Mouse (Mus musculus) neural tube, embryonic 12.5 days (tissue): ENCODE measurements around the gene Pabpc4. TPM values are rescaled to one million over a fixed set of nuclear protein-coding genes. Genes with fewer than 3 reads are reported as not detected.
"Not testable (repeated sequence)": the region's sequence is repeated elsewhere in the genome, so short reads cannot be mapped to it uniquely, and the experiment has no call there.

Experiments
- ATAC-seq: fragments of 200-750 bp; cut with Nextera tagmentation; 2 replicates; pipeline ENCODE4 v1.8.0; 2017; ENCODE audit warnings: low read depth, mild to moderate bottlenecking, moderate TSS enrichment, moderate library complexity; ENCODE audit not compliant: low FRiP score
- H3K27ac ChIP-seq: fragments of 300-500 bp; sonication (generic); 2 replicates; pipeline ENCODE4 v1.5.1; 2016
- H3K27me3 ChIP-seq: fragments of 300-500 bp; sonication (generic); replicated peaks from 2 replicates; pipeline ENCODE4 v1.6.1; 2016; ENCODE audit warnings: mild to moderate bottlenecking
- H3K36me3 ChIP-seq: fragments of 300-500 bp; sonication (generic); 2 replicates; pipeline ENCODE4 v1.6.1; 2016; ENCODE audit warnings: mild to moderate bottlenecking
- H3K4me1 ChIP-seq: fragments of 300-500 bp; sonication (generic); 2 replicates; pipeline ENCODE4 v1.6.1; 2016
- H3K4me2 ChIP-seq: fragments of 300-500 bp; sonication (generic); replicated peaks from 2 replicates; pipeline ENCODE4 v1.6.1; 2016; ENCODE audit warnings: mild to moderate bottlenecking
- H3K4me3 ChIP-seq: fragments of 300-500 bp; sonication (generic); 2 replicates; pipeline ENCODE4 v1.5.1; 2016
- H3K9ac ChIP-seq: fragments of 300-500 bp; sonication (generic); 2 replicates; pipeline ENCODE4 v1.6.1; 2016; ENCODE audit warnings: mild to moderate bottlenecking
- H3K9me3 ChIP-seq: fragments of 300-500 bp; sonication (generic); 2 replicates; pipeline ENCODE4 v1.6.1; 2016; ENCODE audit warnings: mild to moderate bottlenecking
- WGBS: fragments of 180-500 bp; shearing (Covaris S2); methylation state at CpG from one replicate; pipeline ENCODE4 v1.1.7; 2016; 5-methylcytosine and 5-hydroxymethylcytosine counted together
- polyA plus RNA-seq: library from polyadenylated mRNA; unstranded; fragments of >200 nt; fragmentation: Nextera tagmentation; extraction: Ambion mirVana; gene quantifications from 2 replicates; pipeline ENCODE4 v1.2.1, GENCODE M21; 2016

The Pabpc4 gene
- polyA plus RNA-seq, 1 experiment from 2014 or later, result 27.5 TPM

DNA sequence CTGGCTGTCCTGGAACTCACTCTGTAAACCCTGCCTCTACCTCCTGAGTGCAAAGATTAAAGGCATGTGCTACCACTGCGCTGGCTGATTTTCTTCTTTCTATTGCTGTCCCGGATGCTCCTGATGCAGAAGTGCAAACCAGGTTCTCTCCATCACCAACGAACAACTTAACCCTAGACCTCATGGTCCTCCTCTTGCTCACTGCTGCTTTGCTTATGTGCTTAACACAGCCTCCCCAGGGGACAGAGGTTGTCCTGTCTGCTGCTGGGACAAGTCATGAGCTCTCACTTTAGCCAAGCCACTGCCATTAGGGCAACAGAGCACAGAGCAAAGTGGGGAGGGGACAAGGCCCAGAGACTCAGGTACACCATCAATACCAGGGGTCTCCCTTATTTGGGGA, 52.3 kb downstream of the Pabpc4 start:
- Histone ChIP-seq H3K4me3 (no peak overlapping the region), H3K4me2 (no peak overlapping the region), H3K9ac (no peak overlapping the region), H3K4me1 (no peaks in the 10 kb centered on the region), H3K9me3 (no peaks in the 10 kb centered on the region), H3K27ac (no peak overlapping the region), H3K36me3 (no peaks in the 10 kb centered on the region), H3K27me3 (no peaks in the 10 kb centered on the region)
- no peak for ATAC-seq
- WGBS, result 91% methylated on average over 3 of the region's 3 CpGs

DNA sequence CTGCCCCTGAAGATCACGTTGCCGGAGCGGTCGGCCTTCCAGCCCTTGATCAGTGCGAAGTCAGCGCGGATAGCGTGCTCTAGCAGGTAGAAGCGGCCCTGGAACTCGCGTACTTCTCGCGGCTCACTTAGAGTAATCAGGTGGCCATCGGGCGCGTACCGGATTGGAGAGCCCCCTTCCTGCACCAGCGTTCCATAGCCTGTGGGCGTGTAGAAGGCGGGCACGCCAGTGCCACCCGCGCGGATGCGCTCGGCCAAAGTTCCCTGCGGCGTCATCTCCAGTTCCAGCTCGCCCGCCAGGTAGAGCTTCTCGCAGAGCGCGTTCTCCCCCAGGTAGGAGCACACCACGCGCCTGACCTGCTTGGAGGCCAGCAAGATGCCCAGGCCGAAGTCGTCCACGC, 60.8 kb downstream of the Pabpc4 start:
- not testable (repeated sequence) for ATAC-seq, H3K36me3 ChIP-seq, H3K9me3 ChIP-seq, H3K27ac ChIP-seq, H3K4me1 ChIP-seq, H3K4me3 ChIP-seq, H3K9ac ChIP-seq
- WGBS, result 21% methylated on average over 32 of the region's 38 CpGs
- H3K27me3 ChIP-seq, result peaks cover 20% of the 10 kb centered on the region
- H3K4me2 ChIP-seq, result peak overlapping the region; percentile 54

DNA sequence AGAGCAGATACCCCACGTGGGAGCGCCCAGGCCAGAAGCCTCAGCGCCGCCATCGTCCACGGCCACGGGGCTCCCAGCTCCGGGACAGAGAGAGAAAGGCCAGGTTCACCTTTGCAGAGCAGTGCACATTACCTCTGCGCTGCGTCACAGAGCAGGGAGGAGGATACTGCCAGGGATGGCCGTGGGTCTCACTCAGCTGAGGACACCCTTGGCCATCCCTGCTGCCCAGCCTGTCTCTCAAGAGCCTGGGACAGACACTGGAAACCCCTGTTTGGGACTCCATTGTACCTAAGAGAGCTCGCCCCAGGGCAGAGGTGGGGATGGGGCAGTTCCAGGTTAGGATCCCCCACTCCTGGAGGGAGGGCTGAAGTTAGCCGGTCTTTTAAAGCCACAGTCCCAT, 61.4 kb downstream of the Pabpc4 start, which contains the start of gene Oxct2a:
Oxct2a (minus strand) TSS at position 101 of the 400 bp plus-strand sequence.
- peak within 1 kb of the TSS; percentile 54 for H3K4me2 ChIP-seq
- H3K9ac ChIP-seq, result no peak within 1 kb of the TSS
- no peak for ATAC-seq
- H3K36me3 ChIP-seq, result no peaks in the 10 kb centered on the region
- H3K27me3 ChIP-seq, result peaks cover 20% of the 10 kb centered on the region
- WGBS, result 15% methylated on average over 13 of the region's 13 CpGs
- no peak within 1 kb of the TSS for H3K27ac ChIP-seq
- peak within 1 kb of the TSS; percentile 7; the same call in 1 of the 2 replicates for H3K4me3 ChIP-seq
- no peaks in the 10 kb centered on the region for H3K4me1 ChIP-seq
- H3K9me3 ChIP-seq, result no peaks in the 10 kb centered on the region

DNA sequence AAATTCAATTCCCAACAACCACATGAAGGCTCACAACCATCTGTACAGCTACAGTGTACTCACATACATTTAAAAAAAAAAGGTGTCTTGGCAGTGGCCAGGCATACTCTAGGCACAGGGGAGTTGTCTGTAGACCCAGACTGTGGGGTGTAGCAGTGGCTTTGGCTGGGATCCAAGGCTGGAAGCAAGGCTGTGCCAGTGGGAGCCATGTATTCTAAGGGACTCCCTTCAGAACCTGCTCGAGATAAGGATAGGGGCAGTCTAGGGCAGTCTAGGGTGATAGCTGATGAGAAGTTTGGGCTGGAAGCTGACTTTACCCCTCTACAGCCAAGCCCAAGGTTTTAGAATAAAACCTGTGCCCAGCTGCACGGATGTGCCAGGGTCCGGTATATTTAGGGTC, 63.9 kb downstream of the Pabpc4 start:
- H3K27me3 ChIP-seq, result peaks cover 20% of the 10 kb centered on the region
- H3K9ac ChIP-seq, result no peak overlapping the region
- H3K27ac ChIP-seq, result no peak overlapping the region
- H3K9me3 ChIP-seq, result no peaks in the 10 kb centered on the region
- H3K4me3 ChIP-seq, result no peak overlapping the region
- no peaks in the 10 kb centered on the region for H3K4me1 ChIP-seq
- H3K36me3 ChIP-seq, result no peaks in the 10 kb centered on the region
- no peak overlapping the region for H3K4me2 ChIP-seq
- ATAC-seq, result no peak
- 82% methylated on average over 3 of the region's 3 CpGs for WGBS

DNA sequence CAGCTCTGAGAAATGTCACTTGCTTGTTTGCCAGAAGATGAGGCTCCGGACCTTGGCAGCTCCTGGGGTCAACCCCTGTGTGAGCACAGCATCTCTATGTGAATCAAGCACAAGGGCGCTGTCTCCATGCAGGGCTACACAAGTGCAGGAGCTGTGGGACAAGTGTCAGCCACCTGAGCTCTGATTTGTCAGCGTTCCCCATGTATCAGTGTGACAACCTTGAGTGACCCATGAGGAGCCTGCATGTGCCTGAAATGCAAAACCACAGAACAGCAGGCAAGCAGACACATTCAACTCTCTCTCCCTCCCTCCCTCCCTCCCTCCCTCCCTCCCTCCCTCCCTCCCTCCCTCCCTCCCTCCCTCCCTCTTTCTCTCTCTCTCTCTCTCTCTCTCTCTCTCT, 65.5 kb downstream of the Pabpc4 start:
- no peak for ATAC-seq
- Histone ChIP-seq H3K9me3 (no peaks in the 10 kb centered on the region), H3K36me3 (no peaks in the 10 kb centered on the region), H3K27me3 (peaks cover 12% of the 10 kb centered on the region), H3K27ac (no peak overlapping the region), H3K9ac (no peak overlapping the region), H3K4me1 (no peaks in the 10 kb centered on the region), H3K4me2 (no peak overlapping the region), H3K4me3 (no peak overlapping the region)
- WGBS, result 49% methylated on average over 3 of the region's 3 CpGs

DNA sequence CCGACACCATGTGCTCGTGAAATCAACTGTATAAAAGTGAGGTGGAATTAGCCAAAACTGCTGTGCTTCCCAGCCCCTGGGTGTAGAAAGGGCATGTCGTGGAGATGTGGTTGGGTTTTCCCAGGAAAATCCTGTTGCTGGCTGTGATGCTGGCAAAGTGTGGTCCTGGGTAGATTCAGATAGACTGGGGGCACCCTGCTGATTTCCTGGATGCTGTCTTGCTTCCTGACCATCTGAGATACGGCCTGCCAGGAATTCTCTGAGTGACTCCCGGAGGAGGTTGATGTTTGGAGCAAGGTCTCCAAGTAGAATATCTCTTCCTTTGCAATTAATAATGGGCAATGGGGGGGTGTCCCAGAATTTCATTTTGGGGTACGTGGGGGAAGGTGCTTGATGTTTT, 66.8 kb downstream of the Pabpc4 start:
- Histone ChIP-seq H3K36me3 (no peaks in the 10 kb centered on the region), H3K4me2 (no peak overlapping the region), H3K27me3 (0 out of 2 replicates have a peak, but pooled peaks cover 2% of the 10 kb centered on the region), H3K9ac (no peak overlapping the region), H3K9me3 (no peaks in the 10 kb centered on the region), H3K4me3 (no peak overlapping the region), H3K4me1 (no peaks in the 10 kb centered on the region), H3K27ac (no peak overlapping the region)
- no peak for ATAC-seq
- WGBS, result 76% methylated on average over 6 of the region's 6 CpGs

DNA sequence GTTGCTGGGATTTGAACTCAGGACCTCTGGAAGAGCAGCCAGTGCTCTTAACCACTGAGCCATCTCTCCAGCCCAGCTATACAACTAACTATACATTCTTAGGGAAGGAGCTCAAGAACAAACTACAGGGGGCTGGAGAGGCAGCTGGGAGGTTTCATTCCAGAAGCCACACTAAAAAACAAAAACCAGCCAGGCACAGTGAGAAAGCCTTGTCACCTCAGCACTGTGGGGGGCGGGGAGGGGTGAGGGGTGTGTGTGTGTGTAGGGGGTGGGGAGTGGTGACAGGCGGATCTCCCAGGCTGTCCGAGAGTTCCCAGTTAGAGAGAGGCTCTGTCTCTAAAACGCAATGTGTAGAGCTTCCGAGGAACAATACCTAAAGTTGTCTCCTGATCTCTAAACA, 69.2 kb downstream of the Pabpc4 start:
- Histone ChIP-seq H3K27me3 (no peaks in the 10 kb centered on the region), H3K36me3 (no peaks in the 10 kb centered on the region), H3K9me3 (no peaks in the 10 kb centered on the region), H3K27ac (no peak overlapping the region), H3K9ac (no peak overlapping the region), H3K4me2 (no peak overlapping the region), H3K4me3 (no peak overlapping the region), H3K4me1 (no peaks in the 10 kb centered on the region)
- no peak for ATAC-seq
- 76% methylated on average over 5 of the region's 5 CpGs for WGBS

DNA sequence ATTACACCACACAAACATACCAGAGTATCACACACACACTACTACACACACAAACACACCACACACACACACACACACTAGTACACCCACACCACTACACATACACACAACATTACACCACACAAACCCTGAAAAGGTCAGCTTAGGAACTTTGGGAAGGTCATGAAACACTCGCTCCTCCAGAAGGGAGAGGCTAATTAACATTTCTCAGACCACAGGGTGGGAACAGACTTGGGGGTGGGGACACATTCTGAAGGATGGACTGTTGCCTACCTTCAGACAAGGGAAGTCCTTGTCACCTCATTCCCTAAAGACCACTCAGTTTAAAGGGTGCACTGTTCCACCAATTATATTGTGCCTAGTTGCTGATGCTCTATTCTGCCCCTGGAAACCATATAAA, 69.8 kb downstream of the Pabpc4 start:
- H3K4me3 ChIP-seq, H3K4me1 ChIP-seq, H3K4me2 ChIP-seq, H3K9ac ChIP-seq, H3K27me3 ChIP-seq, H3K36me3 ChIP-seq, ATAC-seq, H3K9me3 ChIP-seq, H3K27ac ChIP-seq: not testable (repeated sequence)
- 61% methylated on average over 1 of the region's 1 CpGs for WGBS

DNA sequence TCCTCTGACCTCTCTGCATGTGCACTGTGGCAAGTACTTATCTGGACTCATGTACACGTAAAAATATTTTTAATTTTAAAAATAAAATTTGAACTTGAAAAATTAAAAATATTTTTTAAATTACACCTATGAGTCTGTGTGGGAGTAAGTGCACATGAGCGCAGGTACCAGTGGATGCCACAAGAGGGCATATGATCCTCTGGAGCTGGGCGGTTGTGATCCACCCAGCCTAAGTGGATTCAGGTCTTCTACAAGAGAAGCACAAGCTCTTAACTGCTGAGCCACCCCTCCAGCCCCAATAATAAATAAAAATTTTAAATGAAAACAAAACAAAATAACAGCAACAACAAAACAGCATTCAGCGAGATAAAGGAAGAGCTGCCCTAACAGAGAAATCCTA, 71.0 kb downstream of the Pabpc4 start:
- no peaks in the 10 kb centered on the region for H3K4me1 ChIP-seq
- H3K4me3 ChIP-seq, result no peak overlapping the region
- H3K36me3 ChIP-seq, result no peaks in the 10 kb centered on the region
- H3K27ac ChIP-seq, result no peak overlapping the region
- no peak overlapping the region for H3K9ac ChIP-seq
- 95% methylated on average over 4 of the region's 4 CpGs for WGBS
- H3K4me2 ChIP-seq, result no peak overlapping the region
- ATAC-seq, result no peak
- no peaks in the 10 kb centered on the region for H3K9me3 ChIP-seq
- no peaks in the 10 kb centered on the region for H3K27me3 ChIP-seq

DNA sequence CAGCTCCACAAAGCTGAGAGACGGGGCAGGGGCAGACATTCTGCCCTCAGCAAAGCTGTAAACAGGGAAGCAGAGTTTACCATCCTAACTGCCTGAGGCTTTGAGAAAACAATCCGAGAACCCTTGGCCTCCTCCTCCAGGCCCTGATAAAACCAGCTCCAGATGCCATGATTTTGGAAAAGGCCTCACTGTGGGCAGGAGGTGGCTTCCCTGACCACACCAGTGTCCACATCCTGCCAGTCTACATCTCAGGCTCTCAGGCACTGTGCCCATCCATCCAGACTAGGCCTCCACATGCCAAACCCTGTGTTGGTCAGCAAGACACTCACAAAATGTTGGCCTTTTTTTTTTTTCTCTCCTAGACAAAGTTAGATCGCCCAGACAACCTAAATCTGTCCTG, 72.0 kb downstream of the Pabpc4 start:
- no peaks in the 10 kb centered on the region for H3K9me3 ChIP-seq
- H3K4me1 ChIP-seq, result no peaks in the 10 kb centered on the region
- no peaks in the 10 kb centered on the region; the same call in 1 of the 2 replicates for H3K27me3 ChIP-seq
- no peak overlapping the region for H3K27ac ChIP-seq
- no peak overlapping the region for H3K4me3 ChIP-seq
- 77% methylated on average over 3 of the region's 3 CpGs for WGBS
- no peaks in the 10 kb centered on the region for H3K36me3 ChIP-seq
- ATAC-seq, result no peak
- no peak overlapping the region for H3K9ac ChIP-seq
- H3K4me2 ChIP-seq, result no peak overlapping the region

DNA sequence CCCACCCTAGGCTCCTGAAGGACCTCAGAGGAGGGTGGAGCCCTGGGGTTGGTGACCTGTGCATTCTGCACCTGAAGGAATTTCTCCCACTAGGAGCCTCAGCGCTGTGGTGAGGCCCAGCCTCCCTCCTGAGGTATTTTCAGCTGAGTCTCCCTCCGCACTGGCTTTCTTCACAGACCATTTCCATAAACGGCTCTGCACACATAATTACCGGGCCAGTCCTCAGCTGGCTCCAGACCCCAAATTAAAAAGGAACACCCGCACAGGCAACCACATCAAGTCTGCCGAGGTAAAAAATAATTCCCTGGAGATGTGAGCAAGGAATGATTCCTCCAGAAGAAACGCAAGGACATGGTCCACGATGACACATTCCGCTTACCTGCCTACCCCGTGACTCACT, 73.1 kb downstream of the Pabpc4 start:
- not testable (repeated sequence) for H3K4me1 ChIP-seq, H3K9me3 ChIP-seq, H3K9ac ChIP-seq, ATAC-seq, H3K27me3 ChIP-seq, H3K4me3 ChIP-seq, H3K27ac ChIP-seq, H3K36me3 ChIP-seq, H3K4me2 ChIP-seq
- WGBS, result 74% methylated on average over 10 of the region's 10 CpGs

DNA sequence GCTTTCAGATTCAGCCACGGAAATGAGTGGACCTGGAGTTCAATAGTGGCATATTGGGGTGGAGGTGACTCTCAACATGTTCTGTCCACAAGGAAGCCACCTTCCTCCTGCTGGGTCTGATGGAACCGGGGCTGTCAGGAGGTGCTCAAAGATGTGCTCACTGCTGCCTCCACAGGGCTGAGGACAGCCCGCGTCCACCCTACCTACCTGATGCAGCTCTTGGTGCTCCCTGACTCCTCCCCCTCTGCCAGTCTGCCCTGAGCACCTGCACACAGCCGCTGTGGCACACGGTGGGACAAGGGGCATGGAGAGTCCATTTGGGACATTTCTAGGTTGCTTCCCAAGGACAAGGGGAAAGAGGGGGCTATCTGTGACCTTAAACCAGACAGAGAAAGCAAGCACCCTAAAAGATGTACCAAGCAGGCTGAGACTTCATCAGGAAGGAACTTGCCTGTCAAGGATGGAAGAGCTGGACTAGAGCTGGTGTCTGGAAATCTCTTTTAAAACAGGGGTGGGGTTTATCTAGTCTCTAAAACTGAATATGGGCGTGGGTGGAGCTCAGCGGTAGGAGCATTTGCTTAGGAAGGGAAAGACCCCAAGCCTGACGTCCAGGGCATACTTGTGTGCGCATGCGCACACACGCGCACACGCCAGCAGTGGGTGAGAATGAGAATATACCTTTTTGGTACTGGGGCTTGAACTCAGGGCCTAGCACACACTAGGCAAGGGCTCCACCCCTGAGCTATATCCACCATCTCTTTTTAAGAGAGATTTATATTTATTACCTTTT, 73.8 kb downstream of the Pabpc4 start:
- Histone ChIP-seq H3K4me2 (no peak overlapping the region), H3K27me3 (peaks cover 10% of the 10 kb centered on the region), H3K9ac (no peak overlapping the region), H3K36me3 (no peaks in the 10 kb centered on the region), H3K9me3 (no peaks in the 10 kb centered on the region), H3K4me3 (no peak overlapping the region), H3K27ac (no peak overlapping the region), H3K4me1 (no peaks in the 10 kb centered on the region)
- ATAC-seq, result no peak
- WGBS, result 68% methylated on average over 14 of the region's 14 CpGs

DNA sequence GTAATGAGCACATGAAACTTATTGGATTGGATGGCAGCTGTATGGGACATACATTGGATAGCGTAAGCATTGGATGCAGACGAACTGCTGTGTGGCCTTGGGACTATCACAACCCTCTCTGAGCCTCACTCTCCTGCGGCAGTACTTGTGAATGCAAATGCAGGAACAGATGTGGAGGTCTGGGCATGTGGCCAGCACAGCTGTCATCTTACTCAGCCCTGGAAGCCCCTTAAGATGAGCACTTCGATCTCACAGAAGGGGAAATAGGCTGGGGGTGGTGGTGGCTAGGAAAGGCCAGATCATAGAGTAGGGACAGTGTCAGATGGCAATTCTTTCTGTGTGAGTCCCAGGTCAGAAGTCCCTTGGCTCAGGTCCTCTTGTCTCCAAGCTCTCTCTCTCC, 75.5 kb downstream of the Pabpc4 start:
- H3K9ac ChIP-seq, result no peak overlapping the region
- no peak for ATAC-seq
- 88% methylated on average over 4 of the region's 4 CpGs for WGBS

More for the DNA sequence above, 75.5 kb downstream of the Pabpc4 start:
- Histone ChIP-seq H3K36me3 (no peaks in the 10 kb centered on the region), H3K4me3 (no peak overlapping the region), H3K4me1 (peaks cover 8% of the 10 kb centered on the region), H3K27ac (no peak overlapping the region), H3K9me3 (no peaks in the 10 kb centered on the region), H3K4me2 (no peak overlapping the region), H3K27me3 (peaks cover 27% of the 10 kb centered on the region)
